In the genomic region with DNA sequence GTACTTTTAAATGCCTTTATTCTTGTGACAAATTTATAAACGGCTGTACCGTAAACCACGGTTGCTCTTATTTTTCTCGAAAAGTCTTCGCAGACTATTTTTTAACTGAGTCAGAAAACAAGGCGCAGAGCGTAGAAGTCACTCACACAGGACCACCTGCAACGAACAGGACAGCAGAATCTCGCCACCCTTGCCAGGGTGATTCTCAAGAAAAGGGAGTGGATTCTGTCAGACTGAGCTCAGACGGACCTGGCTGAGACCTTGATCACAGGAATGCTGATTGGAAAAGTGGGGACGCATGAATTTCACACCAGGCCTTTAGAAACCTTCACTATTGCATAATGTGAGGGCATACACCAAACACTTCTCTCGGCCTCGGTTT, we compare ENCODE assay signal across 25 mouse cellular contexts. TPM values are rescaled to one million over a fixed set of nuclear protein-coding genes. Genes with fewer than 3 reads are reported as not detected.
DNase-seq lines count a peak whose midpoint lies in the region; ATAC-seq and TF ChIP-seq lines count a peak whose summit lies in the region.
"Had no signal": no experiment of that assay in that cellular context is flagged by ENCODE, and none has a peak within 500 bp of the region (broad histone marks: within the 10 kb centered on the region; RNA-seq: fewer than 3 reads in every experiment).

No protein-coding gene starts in this region.

- H3K4me3 ChIP-seq in hindbrain, embryonic 10.5 days, result no peak overlapping the region
- no peak overlapping the region for H3K4me3 ChIP-seq in hindbrain, embryonic 11.5 days (ENCODE audit: low read depth, low read length)
- no peak overlapping the region for H3K4me3 ChIP-seq in hindbrain, embryonic 15.5 days
- peak overlapping the region; percentile 47; the same call in 1 of the 2 replicates for H3K4me3 ChIP-seq in neural tube, embryonic 15.5 days (replicated peaks)
- H3K4me3 ChIP-seq in forebrain, postnatal 0 days (ENCODE audit: low read depth, low read length), result no peak overlapping the region
- H3K4me3 ChIP-seq: forebrain, embryonic 15.5 days; heart, embryonic 13.5 days; kidney, embryonic 15.5 days; liver, embryonic 13.5 days; midbrain, embryonic 13.5 days had no signal

- no peaks in the 10 kb centered on the region for H3K36me3 ChIP-seq in hindbrain, embryonic 10.5 days
- no peaks in the 10 kb centered on the region for H3K36me3 ChIP-seq in hindbrain, embryonic 11.5 days (ENCODE audit: control insufficient read depth, insufficient read depth, low read length)
- H3K36me3 ChIP-seq in hindbrain, embryonic 15.5 days, result no peaks in the 10 kb centered on the region
- H3K36me3 ChIP-seq in neural tube, embryonic 15.5 days, result no peaks in the 10 kb centered on the region
- H3K36me3 ChIP-seq in forebrain, postnatal 0 days (ENCODE audit: insufficient read depth), result no peaks in the 10 kb centered on the region
- H3K36me3 ChIP-seq: forebrain, embryonic 15.5 days; heart, embryonic 13.5 days; kidney, embryonic 15.5 days; liver, embryonic 13.5 days; midbrain, embryonic 13.5 days had no signal

- H3K27ac ChIP-seq in hindbrain, embryonic 10.5 days, result no peak overlapping the region
- H3K27ac ChIP-seq in hindbrain, embryonic 11.5 days (ENCODE audit: low read depth, low read length), result no peak overlapping the region
- H3K27ac ChIP-seq in hindbrain, embryonic 15.5 days (replicated peaks), result no peak overlapping the region
- H3K27ac ChIP-seq in neural tube, embryonic 15.5 days (replicated peaks), result peak overlapping the region; percentile 90; the same call in 1 of the 2 replicates
- H3K27ac ChIP-seq in forebrain, postnatal 0 days (ENCODE audit: low read depth, low read length), result no peak overlapping the region
- H3K27ac ChIP-seq: forebrain, embryonic 15.5 days; heart, embryonic 13.5 days; kidney, embryonic 15.5 days; liver, embryonic 13.5 days; midbrain, embryonic 13.5 days had no signal

- peak; percentile 23 for DNase-seq in cerebellum, adult 8-10 months
- DNase-seq in cerebellum, postnatal 4 days (ENCODE audit: low spot score in 2 of 2), result no peak
- DNase-seq in hindbrain, embryonic 10.5 days (ENCODE audit: low spot score), result peak; percentile 25
- no peak for DNase-seq in hindbrain, embryonic 11.5 days (ENCODE audit: low spot score)
- DNase-seq in forebrain, postnatal 0 days, result no peak
- DNase-seq: adrenal gland, postnatal 25 days; gastrocnemius, postnatal 10 days; heart, postnatal 14 days; kidney, adult 11 months; kidney, postnatal 4 days; liver, embryonic 13.5 days; lung, embryonic 14.5 days; thymus, adult 18-20 months; thymus, postnatal 4 days had no signal

- no peak overlapping the region for H3K9ac ChIP-seq in hindbrain, embryonic 11.5 days (ENCODE audit: low read depth, low read length)
- no peak overlapping the region for H3K9ac ChIP-seq in hindbrain, embryonic 15.5 days
- H3K9ac ChIP-seq in neural tube, embryonic 15.5 days (replicated peaks), result no peak overlapping the region
- no peak overlapping the region for H3K9ac ChIP-seq in forebrain, postnatal 0 days
- H3K9ac ChIP-seq: forebrain, embryonic 15.5 days; heart, embryonic 13.5 days; kidney, embryonic 15.5 days; liver, embryonic 13.5 days; lung, embryonic 14.5 days; midbrain, embryonic 13.5 days had no signal

- H3K9me3 ChIP-seq in hindbrain, embryonic 10.5 days, result peaks cover 8% of the 10 kb centered on the region
- H3K9me3 ChIP-seq in hindbrain, embryonic 11.5 days (ENCODE audit: control insufficient read depth, low read length), result no peaks in the 10 kb centered on the region
- no peaks in the 10 kb centered on the region for H3K9me3 ChIP-seq in hindbrain, embryonic 15.5 days
- no peaks in the 10 kb centered on the region for H3K9me3 ChIP-seq in neural tube, embryonic 15.5 days (replicated peaks)
- H3K9me3 ChIP-seq in forebrain, postnatal 0 days (ENCODE audit: low read length), result no peaks in the 10 kb centered on the region
- H3K9me3 ChIP-seq: liver, embryonic 13.5 days had no signal

- WGBS in hindbrain, embryonic 10.5 days, result 20% methylated on average over 13 of the region's 13 CpGs
- 22% methylated on average over 13 of the region's 13 CpGs for WGBS in hindbrain, embryonic 11.5 days
- 25% methylated on average over 13 of the region's 13 CpGs for WGBS in hindbrain, embryonic 15.5 days
- WGBS in neural tube, embryonic 15.5 days, result 29% methylated on average over 13 of the region's 13 CpGs
- WGBS in forebrain, postnatal 0 days, result 15% methylated on average over 13 of the region's 13 CpGs

- ATAC-seq in hindbrain, embryonic 11.5 days (ENCODE audit: low FRiP score), result no peak
- ATAC-seq in hindbrain, embryonic 15.5 days (ENCODE audit: low FRiP score, low read depth), result no peak
- ATAC-seq in neural tube, embryonic 15.5 days (ENCODE audit: low FRiP score), result no peak
- no peak for ATAC-seq in forebrain, postnatal 0 days
- ATAC-seq: forebrain, embryonic 15.5 days; midbrain, embryonic 13.5 days had no signal

- H3K27me3 ChIP-seq in hindbrain, embryonic 10.5 days (ENCODE audit: insufficient read depth, poor library complexity, severe bottlenecking), result peaks cover 99% of the 10 kb centered on the region
- peaks cover 88% of the 10 kb centered on the region for H3K27me3 ChIP-seq in hindbrain, embryonic 11.5 days (ENCODE audit: control insufficient read depth, insufficient read depth, low read length)
- peaks cover 63% of the 10 kb centered on the region for H3K27me3 ChIP-seq in hindbrain, embryonic 15.5 days
- H3K27me3 ChIP-seq in neural tube, embryonic 15.5 days (replicated peaks), result peaks cover 62% of the 10 kb centered on the region
- peaks cover 79% of the 10 kb centered on the region for H3K27me3 ChIP-seq in forebrain, postnatal 0 days (ENCODE audit: insufficient read depth, low read length)

- no peak overlapping the region for H3K4me2 ChIP-seq in hindbrain, embryonic 11.5 days (replicated peaks; ENCODE audit: low read depth, low read length)
- H3K4me2 ChIP-seq in hindbrain, embryonic 15.5 days, result peak overlapping the region; percentile 52; the same call in 1 of the 2 replicates
- peak overlapping the region; percentile 56 for H3K4me2 ChIP-seq in neural tube, embryonic 15.5 days
- no peak overlapping the region for H3K4me2 ChIP-seq in forebrain, postnatal 0 days (ENCODE audit: low read depth)
- H3K4me2 ChIP-seq: forebrain, embryonic 15.5 days; heart, embryonic 13.5 days; kidney, embryonic 15.5 days; liver, embryonic 13.5 days; lung, embryonic 14.5 days; midbrain, embryonic 13.5 days had no signal

- TF ChIP-seq CTCF in forebrain, postnatal 0 days (IDR thresholded peaks at IDR 0.05; ENCODE audit: low read depth), result no peak

- peaks cover 57% of the 10 kb centered on the region for H3K4me1 ChIP-seq in hindbrain, embryonic 10.5 days (replicated peaks)
- peaks cover 16% of the 10 kb centered on the region for H3K4me1 ChIP-seq in hindbrain, embryonic 11.5 days (replicated peaks; ENCODE audit: control insufficient read depth, insufficient read depth, low read length)
- peaks cover 22% of the 10 kb centered on the region for H3K4me1 ChIP-seq in hindbrain, embryonic 15.5 days (replicated peaks)
- peaks cover 36% of the 10 kb centered on the region for H3K4me1 ChIP-seq in neural tube, embryonic 15.5 days
- H3K4me1 ChIP-seq in forebrain, postnatal 0 days (ENCODE audit: insufficient read depth), result no peaks in the 10 kb centered on the region; the same call in 1 of the 2 replicates

RNA-seq across cellular contexts. Expression of gene Tlx3, which starts 6.3 kb away (rescaled TPM):
- polyA plus RNA-seq in hindbrain, embryonic 10.5 days (2016; fragmentation: Nextera tagmentation; extraction: Ambion mirVana), result 11.9 and 17.9 TPM in 2 replicates
- polyA plus RNA-seq in hindbrain, embryonic 11.5 days (2014; fragmentation: Nextera tagmentation; extraction: Ambion mirVana), result 12.9 and 19.0 TPM in 2 replicates
- polyA plus RNA-seq in hindbrain, embryonic 15.5 days (2015; fragmentation: Nextera tagmentation; extraction: Ambion mirVana), result 15.0 and 18.1 TPM in 2 replicates
- polyA plus RNA-seq in neural tube, embryonic 15.5 days (2015; fragmentation: Nextera tagmentation; extraction: Ambion mirVana), result 20.3 and 23.2 TPM in 2 replicates
- total RNA-seq in forebrain, postnatal 0 days (2014; rRNA removed), result not detected in 2 replicates
- not detected in 2 replicates for polyA plus RNA-seq in forebrain, postnatal 0 days (2015; fragmentation: Nextera tagmentation; extraction: Ambion mirVana)
- total RNA-seq: gastrocnemius, postnatal 10 days; heart, postnatal 14 days; left cerebral cortex, postnatal 14 days; megakaryocyte, adult 5-6 weeks; neutrophil, adult 5-6 weeks had no signal
- polyA plus RNA-seq: heart, embryonic 13.5 days; liver, embryonic 13.5 days; lung, embryonic 14.5 days; small intestine, adult 2 months; stomach, embryonic 16.5 days had no signal

RNA-seq across cellular contexts. Expression of gene Npm1, which starts 34.1 kb away (rescaled TPM):
- polyA plus RNA-seq in hindbrain, embryonic 10.5 days (2016; fragmentation: Nextera tagmentation; extraction: Ambion mirVana), result 691 and 1,253 TPM in 2 replicates
- 962 and 974 TPM in 2 replicates for polyA plus RNA-seq in hindbrain, embryonic 11.5 days (2014; fragmentation: Nextera tagmentation; extraction: Ambion mirVana)
- 377 and 402 TPM in 2 replicates for polyA plus RNA-seq in hindbrain, embryonic 15.5 days (2015; fragmentation: Nextera tagmentation; extraction: Ambion mirVana)
- 369 and 576 TPM in 2 replicates for polyA plus RNA-seq in neural tube, embryonic 15.5 days (2015; fragmentation: Nextera tagmentation; extraction: Ambion mirVana)
- total RNA-seq in forebrain, postnatal 0 days (2014; rRNA removed), result 452 and 473 TPM in 2 replicates
- polyA plus RNA-seq in forebrain, postnatal 0 days (2015; fragmentation: Nextera tagmentation; extraction: Ambion mirVana), result 400 and 441 TPM in 2 replicates

RNA-seq across cellular contexts. Expression of gene Fgf18, which starts 49.9 kb away (rescaled TPM):
- 5.9 and 7.7 TPM in 2 replicates for polyA plus RNA-seq in hindbrain, embryonic 10.5 days (2016; fragmentation: Nextera tagmentation; extraction: Ambion mirVana)
- 6.4 and 8.1 TPM in 2 replicates for polyA plus RNA-seq in hindbrain, embryonic 11.5 days (2014; fragmentation: Nextera tagmentation; extraction: Ambion mirVana)
- polyA plus RNA-seq in hindbrain, embryonic 15.5 days (2015; fragmentation: Nextera tagmentation; extraction: Ambion mirVana), result 7.1 and 7.4 TPM in 2 replicates
- polyA plus RNA-seq in neural tube, embryonic 15.5 days (2015; fragmentation: Nextera tagmentation; extraction: Ambion mirVana), result 9.2 and 9.7 TPM in 2 replicates
- total RNA-seq in forebrain, postnatal 0 days (2014; rRNA removed), result 5.9 and 8.1 TPM in 2 replicates
- 3.9 and 5.2 TPM in 2 replicates for polyA plus RNA-seq in forebrain, postnatal 0 days (2015; fragmentation: Nextera tagmentation; extraction: Ambion mirVana)
- total RNA-seq: megakaryocyte, adult 5-6 weeks; neutrophil, adult 5-6 weeks had no signal
- polyA plus RNA-seq: small intestine, adult 2 months had no signal

Comparison
In these comparisons a context has a peak if more than half of its experiments do, and no peak if none do; other contexts are left out.
1. DNase-seq: peak in cerebellum, adult 8-10 months (single experiment) and hindbrain, embryonic 10.5 days (single experiment); none in cerebellum, postnatal 4 days (0 of 2), hindbrain, embryonic 11.5 days (single experiment) and forebrain, postnatal 0 days (single experiment).
2. H3K4me2 ChIP-seq: peak in hindbrain, embryonic 15.5 days (single experiment) and neural tube, embryonic 15.5 days (single experiment); none in hindbrain, embryonic 11.5 days (single experiment) and forebrain, postnatal 0 days (single experiment).
3. RNA of gene Tlx3, which starts 6.3 kb away (polyA plus RNA-seq): 20.3 to 23.2 TPM in neural tube, embryonic 15.5 days, 15.0 to 18.1 TPM in hindbrain, embryonic 15.5 days, 11.9 to 17.9 TPM in hindbrain, embryonic 10.5 days and 12.9 to 19.0 TPM in hindbrain, embryonic 11.5 days; not detected in forebrain, postnatal 0 days; every median in the first group is over 10 times any median in the second.